Mouse (Mus musculus) lung, embryonic 15.5 days (tissue): ENCODE data around the gene Dnaaf2. TPM values are rescaled to one million over a fixed set of nuclear protein-coding genes. Genes with fewer than 3 reads are reported as not detected.

Experiments used
- ATAC-seq: fragments of 200-750 bp; cut with Nextera tagmentation; 2 replicates; pipeline ENCODE4 v1.8.0; 2017; ENCODE audit warnings: moderate number of reproducible peaks, borderline replicate concordance; ENCODE audit not compliant: low FRiP score, low TSS enrichment; ENCODE audit errors: extremely low read depth
- H3K27ac ChIP-seq: fragments of 300-500 bp; sonication (generic); 2 replicates; pipeline ENCODE4 v1.5.1; 2015; ENCODE audit warnings: moderate library complexity, mild to moderate bottlenecking, inconsistent platforms
- H3K27me3 ChIP-seq: fragments of 300-500 bp; sonication (generic); 2 replicates; pipeline ENCODE4 v1.6.1; 2015; ENCODE audit warnings: inconsistent platforms
- H3K36me3 ChIP-seq: fragments of 300-500 bp; sonication (generic); 2 replicates; pipeline ENCODE4 v1.6.1; 2015; ENCODE audit warnings: inconsistent platforms
- H3K4me1 ChIP-seq: fragments of 300-500 bp; sonication (generic); 2 replicates; pipeline ENCODE4 v1.6.1; 2015; ENCODE audit warnings: inconsistent platforms
- H3K4me2 ChIP-seq: fragments of 300-500 bp; sonication (generic); 2 replicates; pipeline ENCODE4 v1.6.1; 2015; ENCODE audit warnings: inconsistent platforms, mild to moderate bottlenecking, moderate library complexity
- H3K4me3 ChIP-seq: fragments of 300-500 bp; sonication (generic); 2 replicates; pipeline ENCODE4 v1.5.1; 2015; ENCODE audit warnings: mild to moderate bottlenecking, inconsistent platforms
- H3K9ac ChIP-seq: fragments of 300-500 bp; sonication (generic); 2 replicates; pipeline ENCODE4 v1.6.1; 2015; ENCODE audit warnings: inconsistent platforms
- H3K9me3 ChIP-seq: fragments of 300-500 bp; sonication (generic); 2 replicates; pipeline ENCODE4 v1.6.1; 2016; ENCODE audit warnings: inconsistent platforms
- WGBS: fragments of 180-500 bp; shearing (Covaris S2); methylation state at CpG from one replicate; pipeline ENCODE4 v1.1.7; 2015; 5-methylcytosine and 5-hydroxymethylcytosine counted together
- microRNA-seq: library from miRNA; unstranded; fragments of <30 nt; microRNA quantifications from one replicate; pipeline ENCODE4, GENCODE M21; 2016
- polyA plus RNA-seq: library from polyadenylated mRNA; unstranded; fragments of >200 nt; fragmentation: Nextera tagmentation; extraction: Ambion mirVana; gene quantifications from 2 replicates; pipeline ENCODE4 v1.2.1, GENCODE M21; 2015

The Dnaaf2 gene
- polyA plus RNA-seq, 1 experiment from 2014 or later = 10.3 TPM

DNA sequence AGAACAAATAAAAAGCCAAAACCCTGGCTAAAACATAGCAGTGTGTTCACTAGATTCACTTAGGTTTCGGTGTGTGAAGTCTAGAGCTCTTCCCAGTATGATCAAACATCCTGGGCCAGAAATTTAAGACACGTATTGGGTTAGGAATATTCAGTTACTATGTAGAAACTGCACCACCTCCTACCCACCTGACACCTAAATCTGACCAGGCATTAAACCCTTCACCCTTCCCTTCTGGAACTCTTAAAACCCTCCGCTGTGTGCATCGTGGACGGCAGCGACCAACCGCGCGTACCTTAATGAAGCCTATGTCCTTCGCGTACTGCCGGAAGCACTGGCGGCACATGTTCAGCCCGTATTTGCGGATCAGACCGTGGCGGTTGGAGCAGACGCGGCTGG lies 39.9 kb downstream of the Dnaaf2 start:
- no peaks in the 10 kb centered on the region for H3K9me3 ChIP-seq
- peak overlapping the region; percentile 91 for H3K27ac ChIP-seq
- no peaks in the 10 kb centered on the region for H3K27me3 ChIP-seq
- no peak for ATAC-seq
- WGBS = under 1% methylated on average over 19 of the region's 19 CpGs
- H3K4me3 ChIP-seq = peak overlapping the region; percentile 78
- H3K36me3 ChIP-seq = peaks cover 19% of the 10 kb centered on the region
- H3K4me1 ChIP-seq = peaks cover 12% of the 10 kb centered on the region; the same call in 1 of the 2 replicates
- H3K9ac ChIP-seq = peak overlapping the region; percentile 84
- H3K4me2 ChIP-seq = peak overlapping the region; percentile 63

DNA sequence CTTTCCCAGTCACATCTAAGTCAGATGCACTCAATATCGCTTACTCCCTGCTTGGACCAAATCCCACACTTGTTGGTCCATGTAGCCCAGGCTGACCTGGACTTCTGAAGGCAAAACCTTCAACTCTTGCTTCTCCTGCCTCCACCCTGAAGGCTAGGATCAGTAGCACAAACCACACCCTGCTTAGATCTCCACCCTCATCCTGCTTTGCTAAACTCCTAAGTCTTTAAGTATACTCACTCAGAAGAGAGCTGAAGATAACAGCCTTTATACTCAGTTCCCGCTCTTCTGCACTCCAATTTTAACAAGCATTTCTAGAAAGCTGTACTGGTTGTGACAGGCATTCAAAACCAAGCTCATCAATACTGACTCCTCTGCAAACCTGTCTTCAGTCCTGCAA lies 41.1 kb downstream of the Dnaaf2 start:
- no peak overlapping the region for H3K4me2 ChIP-seq
- H3K4me1 ChIP-seq = peaks cover 12% of the 10 kb centered on the region; the same call in 1 of the 2 replicates
- no peak overlapping the region for H3K27ac ChIP-seq
- no peaks in the 10 kb centered on the region for H3K9me3 ChIP-seq
- no peak for ATAC-seq
- WGBS = 89% methylated on average over 2 of the region's 2 CpGs
- peaks cover 19% of the 10 kb centered on the region for H3K36me3 ChIP-seq
- H3K27me3 ChIP-seq = no peaks in the 10 kb centered on the region
- H3K4me3 ChIP-seq = no peak overlapping the region
- H3K9ac ChIP-seq = no peak overlapping the region

DNA sequence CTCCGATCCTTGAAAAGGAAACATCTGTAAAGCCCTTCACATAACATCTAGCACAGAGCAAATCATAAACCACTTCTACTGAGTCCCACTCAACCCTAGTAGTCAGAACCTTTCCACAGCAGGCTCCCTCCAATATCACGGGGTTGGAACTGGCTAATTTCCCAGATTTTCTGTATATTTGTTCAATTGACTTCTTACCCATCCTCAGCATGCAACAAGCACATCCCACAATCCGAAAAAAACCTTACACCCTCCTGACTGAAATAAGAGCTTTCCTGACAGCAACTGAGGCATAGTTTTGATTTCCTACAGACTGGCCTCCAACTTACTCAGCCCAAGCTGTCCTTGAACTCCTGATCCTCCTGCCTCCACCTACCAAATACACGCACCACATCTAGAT lies 41.8 kb downstream of the Dnaaf2 start:
- H3K27ac ChIP-seq = no peak overlapping the region
- no peak overlapping the region for H3K4me3 ChIP-seq
- no peak overlapping the region for H3K9ac ChIP-seq
- no peaks in the 10 kb centered on the region for H3K27me3 ChIP-seq
- no peak for ATAC-seq
- peaks cover 19% of the 10 kb centered on the region for H3K36me3 ChIP-seq
- H3K9me3 ChIP-seq = no peaks in the 10 kb centered on the region
- H3K4me1 ChIP-seq = peaks cover 12% of the 10 kb centered on the region; the same call in 1 of the 2 replicates
- 72% methylated on average over 4 of the region's 4 CpGs for WGBS
- H3K4me2 ChIP-seq = no peak overlapping the region

DNA sequence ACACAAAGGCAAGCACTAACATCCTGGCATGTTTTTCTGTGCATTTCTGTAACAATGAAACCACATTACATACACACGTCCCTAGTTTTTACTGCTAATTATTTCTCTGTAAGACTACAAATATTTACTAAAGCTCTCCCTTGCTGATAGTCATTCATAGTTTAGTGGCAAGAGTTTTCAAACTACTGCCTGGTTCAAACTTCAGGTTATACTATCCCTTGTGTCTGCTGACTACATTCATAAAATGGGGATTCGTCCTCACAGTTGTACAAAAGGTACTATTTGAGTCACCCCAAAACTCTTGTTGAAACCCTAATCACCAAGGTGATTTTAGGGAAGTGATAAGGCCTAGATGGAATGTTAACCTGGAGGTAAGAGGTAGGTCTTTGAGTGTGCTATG lies 42.3 kb downstream of the Dnaaf2 start:
- H3K27me3 ChIP-seq = no peaks in the 10 kb centered on the region
- no peak overlapping the region for H3K4me3 ChIP-seq
- H3K9me3 ChIP-seq = no peaks in the 10 kb centered on the region
- no peak overlapping the region for H3K4me2 ChIP-seq
- H3K4me1 ChIP-seq = peaks cover 12% of the 10 kb centered on the region; the same call in 1 of the 2 replicates
- no peak for ATAC-seq
- 78% methylated on average over 2 of the region's 2 CpGs for WGBS
- H3K36me3 ChIP-seq = peaks cover 19% of the 10 kb centered on the region
- no peak overlapping the region for H3K9ac ChIP-seq
- H3K27ac ChIP-seq = no peak overlapping the region

DNA sequence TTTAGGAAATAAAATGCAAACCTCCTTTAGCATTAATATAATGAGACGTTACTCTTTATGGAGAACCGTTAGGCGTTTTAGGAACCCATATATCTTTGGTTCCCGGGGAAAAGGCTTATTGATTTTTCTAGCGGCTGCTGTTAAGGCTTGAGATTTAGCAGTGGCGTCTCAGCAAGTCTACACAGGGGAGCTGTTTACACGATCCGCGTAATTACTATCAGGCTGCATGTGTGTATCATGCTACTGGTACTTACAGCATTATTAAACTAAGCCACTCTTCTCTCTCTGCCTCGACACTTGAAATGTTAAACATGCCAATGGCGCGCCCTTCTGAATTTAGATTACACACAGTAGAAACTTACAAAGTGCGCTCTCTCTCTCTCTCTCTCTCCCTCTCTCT lies 48.2 kb downstream of the Dnaaf2 start:
- Histone ChIP-seq H3K36me3 (no peaks in the 10 kb centered on the region), H3K4me2 (no peak overlapping the region), H3K4me3 (no peak overlapping the region), H3K4me1 (no peaks in the 10 kb centered on the region), H3K27me3 (no peaks in the 10 kb centered on the region), H3K9me3 (no peaks in the 10 kb centered on the region), H3K27ac (no peak overlapping the region), H3K9ac (no peak overlapping the region)
- ATAC-seq = no peak
- WGBS = 73% methylated on average over 13 of the region's 13 CpGs

DNA sequence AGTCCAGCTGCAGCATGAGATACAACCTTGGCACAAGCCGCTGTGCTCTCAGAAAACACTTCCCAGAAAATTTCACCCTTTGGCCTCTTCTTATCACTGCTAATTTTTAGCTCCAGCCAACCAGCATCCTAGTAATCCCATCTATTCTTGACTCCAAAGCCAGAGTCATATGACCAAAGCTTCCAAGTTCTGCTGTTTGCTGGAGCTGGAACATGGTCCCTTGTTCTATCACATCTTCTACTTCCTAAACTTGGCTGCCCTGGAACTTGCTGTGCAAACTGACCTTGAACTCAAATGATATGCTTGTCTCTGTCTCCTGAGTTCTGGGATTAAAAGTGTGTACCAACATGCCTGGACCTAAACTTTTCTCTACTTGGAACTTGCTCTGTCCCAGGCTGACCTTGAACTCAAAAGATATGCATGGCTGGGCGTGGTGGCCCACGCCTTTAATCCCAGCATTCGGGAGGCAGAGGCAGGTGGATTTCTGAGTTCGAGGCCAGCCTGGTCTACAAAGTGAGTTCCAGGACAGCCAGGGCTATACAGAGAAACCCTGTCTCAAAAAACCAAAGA lies 51.0 kb downstream of the Dnaaf2 start:
- no peaks in the 10 kb centered on the region for H3K36me3 ChIP-seq
- no peak overlapping the region for H3K9ac ChIP-seq
- H3K27ac ChIP-seq = no peak overlapping the region
- ATAC-seq = no peak
- H3K4me2 ChIP-seq = no peak overlapping the region
- H3K27me3 ChIP-seq = no peaks in the 10 kb centered on the region
- no peaks in the 10 kb centered on the region for H3K4me1 ChIP-seq
- WGBS = 92% methylated on average over 5 of the region's 5 CpGs
- H3K9me3 ChIP-seq = no peaks in the 10 kb centered on the region
- no peak overlapping the region for H3K4me3 ChIP-seq

DNA sequence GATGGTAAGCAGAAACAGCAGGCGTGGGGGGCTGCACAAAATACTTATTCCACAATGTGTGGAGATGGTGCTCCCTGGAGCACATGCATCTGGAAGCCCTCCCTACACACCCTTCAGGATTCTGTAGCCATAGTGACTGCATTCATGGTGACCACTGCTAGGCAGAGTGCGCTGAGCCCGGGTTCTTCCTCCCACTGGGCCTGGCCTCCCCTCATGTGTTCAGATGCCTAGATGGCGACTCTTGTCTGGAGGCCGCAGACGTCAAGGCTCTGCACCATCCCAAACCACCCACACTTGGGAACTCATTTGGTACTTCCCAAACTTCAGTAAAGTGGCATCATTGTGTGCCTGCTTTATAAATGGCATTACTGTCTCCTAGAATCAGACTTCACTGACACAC lies 54.8 kb downstream of the Dnaaf2 start:
- WGBS = 74% methylated on average over 6 of the region's 6 CpGs
- no peak overlapping the region for H3K27ac ChIP-seq

DNA sequence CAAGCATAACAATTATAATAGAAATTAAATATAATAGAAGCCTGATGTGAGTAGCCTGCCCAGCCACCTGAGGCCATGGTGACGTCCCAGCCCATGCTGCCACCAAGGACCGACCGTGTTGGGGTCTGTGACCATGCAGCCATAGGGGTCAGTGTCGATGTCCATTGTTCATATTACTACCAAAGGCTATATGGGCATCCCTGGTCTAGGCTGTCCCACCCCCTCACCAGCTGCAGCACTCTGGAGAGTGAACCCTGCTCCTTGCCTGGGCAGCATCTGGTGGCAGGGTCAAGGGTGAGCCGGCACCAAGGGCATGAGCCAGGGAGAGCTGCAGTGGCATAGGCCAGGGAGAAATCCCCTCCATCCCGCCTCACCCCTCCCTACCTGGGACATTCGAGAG lies 58.4 kb downstream of the Dnaaf2 start:
- H3K36me3 ChIP-seq = no peaks in the 10 kb centered on the region
- no peaks in the 10 kb centered on the region for H3K4me1 ChIP-seq
- WGBS = 87% methylated on average over 7 of the region's 7 CpGs
- no peaks in the 10 kb centered on the region for H3K27me3 ChIP-seq
- no peak overlapping the region for H3K4me3 ChIP-seq
- no peak overlapping the region for H3K9ac ChIP-seq
- no peak overlapping the region for H3K4me2 ChIP-seq
- no peak for ATAC-seq
- no peak overlapping the region for H3K27ac ChIP-seq
- no peaks in the 10 kb centered on the region for H3K9me3 ChIP-seq

More for the DNA sequence above, 54.8 kb downstream of the Dnaaf2 start:
- Histone ChIP-seq H3K27me3 (no peaks in the 10 kb centered on the region), H3K9ac (no peak overlapping the region), H3K4me3 (no peak overlapping the region), H3K4me2 (no peak overlapping the region), H3K4me1 (no peaks in the 10 kb centered on the region), H3K36me3 (no peaks in the 10 kb centered on the region), H3K9me3 (no peaks in the 10 kb centered on the region)
- no peak for ATAC-seq

DNA sequence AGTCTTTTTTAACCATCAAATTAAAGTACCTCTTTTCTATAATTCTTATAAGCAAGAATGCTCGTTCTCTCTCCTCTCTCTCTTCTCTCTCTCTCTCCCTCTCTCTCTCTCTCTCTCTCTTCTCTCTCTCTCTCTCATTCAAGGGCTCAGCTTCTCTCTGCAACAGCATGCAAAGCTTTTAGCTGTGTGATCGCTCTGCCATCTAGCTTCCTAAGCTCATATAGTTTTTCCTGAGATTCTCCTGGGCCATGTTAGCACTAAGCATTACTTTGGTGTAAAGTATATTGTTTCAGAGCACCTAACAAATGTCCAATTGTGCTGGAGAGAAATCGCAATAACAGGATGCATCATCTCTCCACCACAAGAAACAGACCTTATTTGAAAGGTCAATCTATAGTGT lies 59.0 kb downstream of the Dnaaf2 start:
- no peaks in the 10 kb centered on the region for H3K36me3 ChIP-seq

More for the DNA sequence above, 59.0 kb downstream of the Dnaaf2 start:
- Histone ChIP-seq H3K4me2 (no peak overlapping the region), H3K4me1 (no peaks in the 10 kb centered on the region), H3K9me3 (no peaks in the 10 kb centered on the region), H3K27me3 (no peaks in the 10 kb centered on the region), H3K4me3 (no peak overlapping the region), H3K9ac (no peak overlapping the region), H3K27ac (no peak overlapping the region)
- 91% methylated on average over 3 of the region's 3 CpGs for WGBS
- no peak for ATAC-seq

Small RNAs within 50 kb of the gene (microRNA-seq; reads per million reads assigned to microRNA genes)
- not detected for gene Gm47287
- gene Gm47295 = 0.56 reads per million

Other genes with a start within 250 kb of the Dnaaf2 start
- gene Rps29, start 39.2 kb downstream of the Dnaaf2 start, polyA plus RNA-seq = 1,555 and 1,613 TPM in 2 replicates
- gene Lrr1, start 29.6 kb downstream of the Dnaaf2 start, polyA plus RNA-seq = 27.9 and 29.1 TPM in 2 replicates
- 509 and 512 TPM in 2 replicates for gene Rpl36al, start 14.3 kb downstream of the Dnaaf2 start, polyA plus RNA-seq
- gene Mgat2, start 14.3 kb downstream of the Dnaaf2 start, polyA plus RNA-seq = 56.7 and 58.2 TPM in 2 replicates
- 35.0 and 35.5 TPM in 2 replicates for gene Gm49383, start 1.3 kb downstream of the Dnaaf2 start, polyA plus RNA-seq
- gene Gm49384, start 5.8 kb upstream of the Dnaaf2 start, polyA plus RNA-seq = 30.5 and 34.4 TPM in 2 replicates
- 33.5 and 36.3 TPM in 2 replicates for gene Pole2, start 29.8 kb upstream of the Dnaaf2 start, polyA plus RNA-seq
- 5.9 and 6.8 TPM in 2 replicates for gene Klhdc1, start 42.7 kb upstream of the Dnaaf2 start, polyA plus RNA-seq
- gene Klhdc2, start 98.3 kb upstream of the Dnaaf2 start, polyA plus RNA-seq = 124 and 131 TPM in 2 replicates
- gene Nemf, start 158.7 kb upstream of the Dnaaf2 start, polyA plus RNA-seq = 76.9 and 84.2 TPM in 2 replicates
- gene Arf6, start 173.7 kb upstream of the Dnaaf2 start, polyA plus RNA-seq = 50.6 and 54.5 TPM in 2 replicates
- gene Gm9887, start 174.0 kb upstream of the Dnaaf2 start, polyA plus RNA-seq = 1.8 and 1.9 TPM in 2 replicates